Mouse (Mus musculus): ENCODE results near the gene Deup1. TPM values are rescaled to one million over a fixed set of nuclear protein-coding genes. Genes with fewer than 3 reads are reported as not detected.
"Not testable (repeated sequence)": the region's sequence is repeated elsewhere in the genome, so short reads cannot be mapped to it uniquely, and the experiment has no call there.

The Deup1 gene
- polyA plus RNA-seq, 1 experiment from 2014 or later = 0.70 TPM

DNA sequence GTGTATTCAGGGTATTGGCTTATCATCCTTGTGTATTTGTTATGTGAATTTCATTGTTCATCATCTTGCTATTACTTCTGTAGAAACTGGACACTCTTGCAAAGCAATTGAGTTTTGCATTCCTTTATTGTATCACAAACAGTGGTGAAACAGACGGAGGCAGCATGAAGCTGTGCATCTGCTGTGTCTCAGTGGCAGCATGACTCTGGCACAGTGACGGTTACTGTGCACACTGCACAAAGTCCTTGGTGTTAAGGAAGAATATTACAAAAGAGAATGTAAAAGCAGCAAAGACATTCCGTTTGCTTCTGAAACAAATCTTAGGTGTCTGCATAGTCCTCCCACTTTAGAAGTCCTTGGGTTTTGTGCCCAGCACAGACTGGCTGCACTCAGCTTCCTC, 67.3 kb downstream of the Deup1 start:
- H3K36me3 ChIP-seq (ENCODE audit: insufficient read depth, low read length) = no peaks in the 10 kb centered on the region
- no peak for TF ChIP-seq CTCF (IDR thresholded peaks at IDR 0.05; ENCODE audit: low read depth)
- no peak overlapping the region for H3K9ac ChIP-seq (ENCODE audit: low read depth, low read length)
- no peaks in the 10 kb centered on the region for H3K9me3 ChIP-seq (replicated peaks; ENCODE audit: low read length)
- no peak overlapping the region for H3K4me3 ChIP-seq (replicated peaks; ENCODE audit: low read depth, low read length)
- no peak overlapping the region for H3K4me2 ChIP-seq (ENCODE audit: low read length)
- H3K4me1 ChIP-seq (replicated peaks; ENCODE audit: insufficient read depth, low read length) = no peaks in the 10 kb centered on the region
- no peaks in the 10 kb centered on the region for H3K27me3 ChIP-seq (ENCODE audit: insufficient read depth, low read length)
- no peak for DNase-seq (ENCODE audit: low spot score)
- WGBS = 78% methylated on average over 3 of the region's 3 CpGs
- no peak for ATAC-seq (replicated peaks; ENCODE audit: low FRiP score, low read depth)
- H3K27ac ChIP-seq = no peak overlapping the region

DNA sequence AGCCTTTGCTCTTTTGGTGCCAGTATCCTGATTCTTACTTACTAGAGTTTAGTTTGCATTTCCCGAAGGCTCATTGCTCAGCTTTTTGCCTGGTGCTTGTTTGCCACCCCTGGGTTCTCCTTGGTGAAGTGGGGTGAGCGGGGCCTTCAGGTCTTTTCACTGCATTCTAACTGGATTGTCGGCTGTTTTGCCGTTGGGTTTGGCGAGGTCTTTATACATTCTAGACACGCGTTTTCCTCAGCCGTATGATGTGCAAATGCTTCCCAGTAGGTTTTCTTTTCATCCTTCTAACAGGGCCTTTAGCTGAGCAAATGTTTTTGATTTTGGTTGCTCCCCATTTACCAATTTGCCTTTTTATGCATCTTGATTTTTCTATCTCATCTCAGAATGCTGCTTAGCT, 74.4 kb downstream of the Deup1 start:
- WGBS = 90% methylated on average over 8 of the region's 8 CpGs
- no peaks in the 10 kb centered on the region for H3K9me3 ChIP-seq (replicated peaks; ENCODE audit: low read length)

DNA sequence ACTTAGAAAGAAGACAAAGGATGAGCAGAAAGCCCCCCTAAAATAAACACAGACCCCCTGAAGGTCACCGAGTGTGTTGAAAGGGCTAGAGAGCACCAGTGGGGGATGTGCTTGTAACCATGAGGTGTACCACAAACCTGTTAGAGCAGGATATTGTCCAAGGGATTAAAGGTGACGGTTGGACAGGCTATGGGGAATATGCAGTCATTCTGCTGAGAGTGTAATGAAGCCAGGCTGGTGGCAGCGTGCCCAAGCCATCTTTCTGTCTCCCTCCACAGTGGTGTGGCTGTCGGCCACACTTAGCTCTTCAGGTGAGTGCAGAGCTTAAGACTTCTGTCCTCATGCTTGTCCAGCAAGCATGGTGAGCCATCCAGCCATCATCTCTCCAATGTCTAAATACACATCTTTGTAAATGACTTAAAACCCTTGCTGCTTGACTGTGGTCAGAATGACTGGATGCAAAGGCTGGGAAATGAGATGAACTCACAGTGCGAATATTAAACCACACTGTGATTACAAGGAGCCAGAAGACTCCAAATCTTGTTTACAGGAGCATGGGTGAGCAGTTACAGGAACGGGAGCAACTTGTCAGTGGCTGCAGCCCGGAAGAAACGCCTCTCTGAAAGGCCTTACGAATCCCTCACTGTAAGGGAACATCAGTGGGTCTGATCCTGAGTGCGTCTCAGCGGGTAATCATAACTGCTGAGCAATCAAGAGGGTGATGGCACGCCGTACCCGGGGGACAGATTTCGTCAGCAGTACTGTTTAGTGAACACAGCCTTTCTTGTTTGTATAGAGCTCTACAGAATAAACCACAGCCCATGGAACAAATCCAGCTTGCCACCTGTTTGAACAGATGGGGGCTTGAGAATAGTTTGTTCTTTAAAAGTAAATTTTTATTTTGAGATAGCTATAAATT, 75.5 kb downstream of the Deup1 start:
- no peak overlapping the region for H3K4me2 ChIP-seq (ENCODE audit: low read length)
- H3K4me1 ChIP-seq (replicated peaks; ENCODE audit: insufficient read depth, low read length) = no peaks in the 10 kb centered on the region
- no peak for TF ChIP-seq CTCF (IDR thresholded peaks at IDR 0.05; ENCODE audit: low read depth)
- H3K27ac ChIP-seq = no peak overlapping the region
- H3K9me3 ChIP-seq (replicated peaks; ENCODE audit: low read length) = no peaks in the 10 kb centered on the region
- WGBS = 78% methylated on average over 15 of the region's 15 CpGs
- ATAC-seq (replicated peaks; ENCODE audit: low FRiP score, low read depth) = no peak
- DNase-seq (ENCODE audit: low spot score) = no peak
- no peaks in the 10 kb centered on the region for H3K36me3 ChIP-seq (ENCODE audit: insufficient read depth, low read length)
- H3K27me3 ChIP-seq (ENCODE audit: insufficient read depth, low read length) = no peaks in the 10 kb centered on the region
- no peak overlapping the region for H3K9ac ChIP-seq (ENCODE audit: low read depth, low read length)
- H3K4me3 ChIP-seq (replicated peaks; ENCODE audit: low read depth, low read length) = no peak overlapping the region

More for the DNA sequence above, 74.4 kb downstream of the Deup1 start:
- no peak overlapping the region for H3K4me2 ChIP-seq (ENCODE audit: low read length)
- no peaks in the 10 kb centered on the region for H3K4me1 ChIP-seq (replicated peaks; ENCODE audit: insufficient read depth, low read length)
- no peak for ATAC-seq (replicated peaks; ENCODE audit: low FRiP score, low read depth)
- no peaks in the 10 kb centered on the region for H3K36me3 ChIP-seq (ENCODE audit: insufficient read depth, low read length)
- no peak for DNase-seq (ENCODE audit: low spot score)
- H3K9ac ChIP-seq (ENCODE audit: low read depth, low read length) = no peak overlapping the region
- H3K4me3 ChIP-seq (replicated peaks; ENCODE audit: low read depth, low read length) = no peak overlapping the region
- no peaks in the 10 kb centered on the region for H3K27me3 ChIP-seq (ENCODE audit: insufficient read depth, low read length)
- TF ChIP-seq CTCF (IDR thresholded peaks at IDR 0.05; ENCODE audit: low read depth) = no peak
- no peak overlapping the region for H3K27ac ChIP-seq

DNA sequence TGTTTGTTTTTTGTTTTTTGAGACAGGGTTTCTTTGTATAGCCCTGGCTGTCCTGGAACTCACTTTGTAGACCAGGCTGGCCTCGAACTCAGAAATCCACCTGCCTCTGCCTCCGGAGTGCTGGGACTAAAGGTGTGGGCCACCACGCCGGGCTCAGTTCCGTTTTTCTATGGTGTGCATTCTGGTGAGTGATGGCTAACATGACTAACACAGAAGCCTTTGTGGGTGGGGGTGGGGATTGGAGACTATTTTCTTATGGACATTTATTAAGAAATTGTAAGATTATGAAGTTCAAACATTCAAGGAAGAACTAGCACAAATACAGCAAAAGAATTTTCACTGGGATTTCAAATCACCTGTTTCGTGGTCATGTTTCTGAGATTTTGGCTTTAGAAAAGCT, 76.7 kb downstream of the Deup1 start:
- 93% methylated on average over 6 of the region's 6 CpGs for WGBS
- H3K4me3 ChIP-seq (replicated peaks; ENCODE audit: low read depth, low read length); DNase-seq (ENCODE audit: low spot score); H3K9ac ChIP-seq (ENCODE audit: low read depth, low read length); H3K27me3 ChIP-seq (ENCODE audit: insufficient read depth, low read length); H3K36me3 ChIP-seq (ENCODE audit: insufficient read depth, low read length); H3K4me1 ChIP-seq (replicated peaks; ENCODE audit: insufficient read depth, low read length); H3K27ac ChIP-seq; H3K4me2 ChIP-seq (ENCODE audit: low read length); ATAC-seq (replicated peaks; ENCODE audit: low FRiP score, low read depth); H3K9me3 ChIP-seq (replicated peaks; ENCODE audit: low read length): not testable (repeated sequence)

DNA sequence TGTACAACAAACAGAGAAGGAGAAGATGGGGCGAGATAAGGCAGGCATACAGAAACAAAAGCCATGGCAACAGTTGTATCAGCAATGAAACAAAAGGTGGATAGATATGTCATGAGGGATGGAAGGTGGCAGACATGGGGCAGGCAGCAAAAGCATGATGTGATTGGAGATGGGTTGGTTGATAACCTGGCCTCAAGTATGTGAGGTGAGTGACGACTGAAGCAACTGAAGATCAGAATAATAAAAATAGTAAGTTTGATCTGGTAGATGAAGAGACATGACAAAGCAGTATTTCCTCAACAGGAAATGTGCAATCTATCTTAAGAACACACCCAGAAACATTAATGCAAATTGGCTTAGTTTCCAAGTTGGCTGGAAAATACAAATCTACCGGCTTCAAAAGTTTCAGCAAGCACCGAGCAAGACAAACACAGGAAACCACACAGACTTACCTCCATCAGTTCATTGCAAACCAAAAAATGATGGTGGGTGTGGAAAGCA, 77.2 kb downstream of the Deup1 start:
- ATAC-seq (replicated peaks; ENCODE audit: low FRiP score, low read depth) (no peak), DNase-seq (ENCODE audit: low spot score) (no peak)
- H3K27ac ChIP-seq = no peak overlapping the region
- H3K4me2 ChIP-seq (ENCODE audit: low read length) = no peak overlapping the region
- 67% methylated on average over 4 of the region's 4 CpGs for whole genome bisulfite sequencing
- H3K4me3 ChIP-seq (replicated peaks; ENCODE audit: low read depth, low read length) = no peak overlapping the region
- no peaks in the 10 kb centered on the region for H3K9me3 ChIP-seq (replicated peaks; ENCODE audit: low read length)
- TF ChIP-seq CTCF (IDR thresholded peaks at IDR 0.05; ENCODE audit: low read depth) = no peak
- H3K9ac ChIP-seq (ENCODE audit: low read depth, low read length) = no peak overlapping the region
- H3K27me3 ChIP-seq (ENCODE audit: insufficient read depth, low read length) = no peaks in the 10 kb centered on the region
- H3K36me3 ChIP-seq (ENCODE audit: insufficient read depth, low read length) = 0 out of 2 replicates have a peak, but pooled peaks cover 5% of the 10 kb centered on the region
- H3K4me1 ChIP-seq (replicated peaks; ENCODE audit: insufficient read depth, low read length) = no peaks in the 10 kb centered on the region

DNA sequence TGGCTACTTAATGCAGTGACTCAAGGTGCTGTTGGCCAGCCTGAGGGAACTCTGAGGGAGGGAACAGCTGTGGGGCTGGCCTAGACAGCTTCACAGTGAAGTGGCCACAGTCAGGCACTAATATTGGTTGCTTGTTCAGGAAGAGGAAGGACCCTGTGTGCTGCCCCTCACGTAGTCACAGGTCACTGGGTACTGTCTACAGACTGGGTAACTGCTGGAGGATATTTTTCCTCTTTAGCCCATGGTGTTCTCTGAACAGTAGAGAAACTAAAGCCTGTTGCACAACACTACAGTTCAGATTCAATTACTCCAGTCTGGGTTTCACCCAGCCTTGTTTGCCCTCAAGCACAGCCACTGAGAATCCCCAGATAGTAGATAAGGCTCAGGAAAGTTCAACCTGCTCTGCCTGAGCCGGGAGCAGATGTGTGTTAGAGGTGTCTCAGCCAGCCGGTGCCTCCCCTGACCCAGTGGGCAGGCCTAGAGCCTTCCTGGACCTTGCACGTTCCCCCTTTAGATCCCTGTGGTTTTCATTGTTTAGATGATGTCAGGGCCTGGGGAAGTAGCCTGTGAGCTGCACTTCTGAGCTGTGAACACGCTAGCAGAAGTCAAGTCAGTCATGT, 85.9 kb downstream of the Deup1 start:
- TF ChIP-seq CTCF (IDR thresholded peaks at IDR 0.05; ENCODE audit: low read depth) = no peak
- Histone ChIP-seq H3K4me1 (replicated peaks; ENCODE audit: insufficient read depth, low read length) (no peaks in the 10 kb centered on the region), H3K36me3 (ENCODE audit: insufficient read depth, low read length) (peaks cover 7% of the 10 kb centered on the region; the same call in 1 of the 2 replicates), H3K27ac (no peak overlapping the region), H3K4me3 (replicated peaks; ENCODE audit: low read depth, low read length) (no peak overlapping the region), H3K4me2 (ENCODE audit: low read length) (no peak overlapping the region), H3K9ac (ENCODE audit: low read depth, low read length) (no peak overlapping the region), H3K27me3 (ENCODE audit: insufficient read depth, low read length) (no peaks in the 10 kb centered on the region), H3K9me3 (replicated peaks; ENCODE audit: low read length) (no peaks in the 10 kb centered on the region)
- ATAC-seq (replicated peaks; ENCODE audit: low FRiP score, low read depth) = peak; percentile 44
- DNase-seq (ENCODE audit: low spot score) = no peak
- 52% methylated on average over 5 of the region's 5 CpGs for WGBS
